Mouse (Mus musculus): ENCODE measurements around the gene Kcnj9.
A peak's percentile ranks its signal among the peaks of the same experiment; 100 is the strongest.

- no peak for TF ChIP-seq POLR2A (IDR thresholded peaks at IDR 0.05; ENCODE audit: borderline replicate concordance, extremely low read depth, insufficient read depth, insufficient read length, poor library complexity, severe bottlenecking)
- peak; percentile 55 for TF ChIP-seq CTCF (IDR thresholded peaks at IDR 0.05; ENCODE audit: borderline replicate concordance, extremely low read depth, insufficient read depth, insufficient read length)
Observed at GRCm38 (mm10) chr1:172333512-172333911, 4.4 kb upstream of the Kcnj9 start.
